Mouse (Mus musculus) bone marrow macrophage, adult 2 months (primary cell): ENCODE results near the gene Cptp. TPM values are rescaled to one million over a fixed set of nuclear protein-coding genes. Genes with fewer than 3 reads are reported as not detected.
A peak's percentile ranks its signal among the peaks of the same experiment; 100 is the strongest.

Experiments used
- H3K27ac ChIP-seq: 2 replicates; pipeline ENCODE4 v1.5.1; 2012; ENCODE audit warnings: low read depth, low read length; ENCODE audit not compliant: insufficient read depth
- H3K4me1 ChIP-seq: 2 replicates; pipeline ENCODE4 v1.6.1; 2012; ENCODE audit warnings: low read length; ENCODE audit not compliant: control insufficient read depth, insufficient read depth
- H3K4me3 ChIP-seq: 2 replicates; pipeline ENCODE4 v1.5.1; 2012; ENCODE audit warnings: mild to moderate bottlenecking, low read length, moderate library complexity; ENCODE audit not compliant: insufficient read depth
- CTCF ChIP-seq: IDR thresholded peaks from 2 replicates; pipeline ENCODE4 v1.5.1; 2012; ENCODE audit warnings: low read depth, mild to moderate bottlenecking, low read length, moderate library complexity
- POLR2A ChIP-seq: IDR thresholded peaks from 2 replicates; pipeline ENCODE4 v1.6.1; 2012; ENCODE audit warnings: mild to moderate bottlenecking, low read depth, low read length, borderline replicate concordance
- polyA plus RNA-seq: library from polyadenylated mRNA; stranded (reverse); fragments of >200 nt; gene quantifications from 2 replicates; pipeline ENCODE4 v1.2.4, GENCODE M21; 2012; ENCODE audit not compliant: missing spikeins, insufficient read depth, insufficient read length

The Cptp gene
- polyA plus RNA-seq, 1 experiment: 13.9 TPM

DNA sequence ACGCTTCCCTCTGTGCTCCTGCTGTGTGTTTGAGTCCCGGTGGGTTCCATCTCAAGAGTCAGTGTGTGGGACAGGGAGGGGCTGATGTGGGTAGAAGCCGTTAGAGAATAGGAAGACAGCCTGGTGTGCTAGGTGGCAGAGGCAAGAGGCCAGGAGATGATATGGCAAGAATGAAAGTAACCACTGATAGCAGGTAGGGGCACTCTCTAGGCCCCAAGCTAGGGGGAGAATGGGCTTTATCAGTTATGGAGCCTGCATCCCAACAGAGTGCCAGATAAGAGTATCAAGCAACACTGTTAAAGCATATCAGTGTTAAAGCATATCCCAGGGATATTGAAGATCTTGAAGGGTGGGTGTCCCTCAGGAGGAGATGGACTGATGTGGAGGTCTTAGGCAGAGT is 12.4 kb downstream of the Cptp start:
- TF ChIP-seq CTCF (no peak), POLR2A (no peak)
- no peak overlapping the region for H3K4me3 ChIP-seq
- no peak overlapping the region for H3K27ac ChIP-seq
- H3K4me1 ChIP-seq: peaks cover 14% of the 10 kb centered on the region

DNA sequence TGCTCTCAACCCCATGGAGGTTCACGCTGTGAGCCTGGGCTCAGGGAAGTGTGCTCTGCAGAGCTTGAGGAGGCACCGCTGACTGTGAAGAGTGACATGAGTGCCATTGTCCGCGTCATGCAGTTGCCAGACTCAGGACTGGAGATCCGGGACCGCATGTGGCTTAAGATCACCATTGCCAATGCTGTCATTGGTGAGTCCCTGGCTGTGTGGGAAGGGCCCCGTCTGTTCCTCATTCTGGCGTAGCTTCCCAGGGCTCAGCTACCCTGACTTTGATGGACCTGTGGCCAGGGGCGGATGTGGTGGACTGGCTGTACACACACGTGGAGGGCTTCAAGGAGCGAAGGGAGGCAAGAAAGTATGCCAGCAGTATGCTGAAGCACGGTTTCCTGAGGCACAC is 13.2 kb downstream of the Cptp start:
- Histone ChIP-seq H3K27ac (no peak overlapping the region), H3K4me1 (peaks cover 21% of the 10 kb centered on the region), H3K4me3 (no peak overlapping the region)
- no peak for TF ChIP-seq POLR2A
- no peak for TF ChIP-seq CTCF

DNA sequence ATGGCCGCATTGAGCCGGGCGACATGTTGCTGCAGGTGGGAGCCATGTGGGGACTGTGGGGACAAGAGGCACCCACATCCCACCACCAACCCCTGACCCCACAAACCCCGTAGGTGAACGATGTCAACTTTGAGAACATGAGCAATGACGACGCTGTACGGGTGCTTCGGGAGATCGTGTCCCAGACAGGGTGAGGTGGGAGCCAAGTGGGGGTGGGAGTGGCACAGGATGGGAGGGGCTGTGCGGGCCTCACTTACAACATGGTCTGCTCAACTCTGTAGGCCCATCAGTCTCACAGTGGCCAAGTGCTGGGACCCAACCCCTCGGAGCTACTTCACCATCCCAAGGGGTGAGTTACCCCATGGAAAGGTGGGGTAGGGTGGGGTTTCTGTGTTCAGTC is 14.2 kb downstream of the Cptp start:
- peaks cover 25% of the 10 kb centered on the region for H3K4me1 ChIP-seq
- H3K27ac ChIP-seq: no peak overlapping the region
- no peak overlapping the region for H3K4me3 ChIP-seq
- TF ChIP-seq CTCF (no peak), POLR2A (no peak)

DNA sequence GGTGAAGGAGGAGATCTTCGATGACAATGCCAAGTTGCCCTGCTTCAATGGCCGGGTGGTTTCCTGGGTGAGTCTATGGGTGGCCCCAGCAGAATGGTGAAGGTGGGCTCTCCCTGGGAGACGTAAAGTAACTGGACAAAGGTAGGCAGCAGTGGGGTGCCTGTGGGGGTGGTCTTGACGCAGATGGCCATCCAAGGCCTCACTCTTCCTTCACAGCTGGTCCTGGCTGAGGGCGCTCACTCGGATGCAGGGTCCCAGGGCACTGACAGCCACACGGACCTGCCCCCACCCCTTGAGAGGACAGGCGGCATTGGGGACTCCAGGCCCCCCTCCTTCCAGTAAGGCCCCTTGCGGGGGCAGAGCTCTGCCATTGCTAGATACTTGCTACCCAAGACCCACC is 15.8 kb downstream of the Cptp start:
- Histone ChIP-seq H3K4me1 (peaks cover 38% of the 10 kb centered on the region), H3K27ac (no peak overlapping the region), H3K4me3 (no peak overlapping the region)
- TF ChIP-seq POLR2A (no peak), CTCF (no peak)

- H3K4me3 ChIP-seq: no peak overlapping the region
- no peak overlapping the region for H3K27ac ChIP-seq
- peaks cover 39% of the 10 kb centered on the region for H3K4me1 ChIP-seq
- no peak for TF ChIP-seq CTCF
- no peak for TF ChIP-seq POLR2A
These were observed 17.3 kb downstream of the Cptp start for GRCm38 (mm10) chr4:155851951-155852411.

DNA sequence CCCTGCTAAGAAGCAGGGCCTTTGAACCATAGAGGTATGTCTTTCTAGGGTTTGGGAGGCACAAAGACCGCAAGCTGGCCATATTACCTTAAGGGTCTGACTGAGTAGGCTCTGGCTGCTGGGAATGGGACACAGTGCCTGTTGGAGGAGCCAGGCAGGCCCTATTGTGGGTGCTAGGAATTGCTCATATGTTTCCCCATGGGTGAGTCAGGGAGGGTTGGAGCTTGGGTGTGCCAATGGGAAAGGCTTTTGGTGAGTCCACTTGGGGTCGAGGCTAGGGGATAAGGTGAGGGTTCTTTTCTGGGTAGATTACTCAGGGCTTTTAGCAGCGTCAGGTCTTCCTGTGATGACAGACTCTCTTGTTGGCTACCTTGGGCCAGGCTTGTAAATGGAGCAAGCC is 17.9 kb downstream of the Cptp start:
- H3K4me3 ChIP-seq: no peak overlapping the region
- H3K27ac ChIP-seq: no peak overlapping the region
- TF ChIP-seq POLR2A (no peak), CTCF (no peak)
- H3K4me1 ChIP-seq: peaks cover 43% of the 10 kb centered on the region

GRCm38 (mm10) chr4:155849792-155850451 is 19.3 kb downstream of the Cptp start:
- H3K4me1 ChIP-seq: peaks cover 43% of the 10 kb centered on the region
- H3K27ac ChIP-seq: no peak overlapping the region
- TF ChIP-seq POLR2A: no peak
- no peak for TF ChIP-seq CTCF
- H3K4me3 ChIP-seq: no peak overlapping the region

- TF ChIP-seq POLR2A (no peak), CTCF (no peak)
- no peak overlapping the region for H3K4me3 ChIP-seq
- H3K4me1 ChIP-seq: peaks cover 43% of the 10 kb centered on the region
These were observed 19.8 kb downstream of the Cptp start for GRCm38 (mm10) chr4:155849391-155849790.

DNA sequence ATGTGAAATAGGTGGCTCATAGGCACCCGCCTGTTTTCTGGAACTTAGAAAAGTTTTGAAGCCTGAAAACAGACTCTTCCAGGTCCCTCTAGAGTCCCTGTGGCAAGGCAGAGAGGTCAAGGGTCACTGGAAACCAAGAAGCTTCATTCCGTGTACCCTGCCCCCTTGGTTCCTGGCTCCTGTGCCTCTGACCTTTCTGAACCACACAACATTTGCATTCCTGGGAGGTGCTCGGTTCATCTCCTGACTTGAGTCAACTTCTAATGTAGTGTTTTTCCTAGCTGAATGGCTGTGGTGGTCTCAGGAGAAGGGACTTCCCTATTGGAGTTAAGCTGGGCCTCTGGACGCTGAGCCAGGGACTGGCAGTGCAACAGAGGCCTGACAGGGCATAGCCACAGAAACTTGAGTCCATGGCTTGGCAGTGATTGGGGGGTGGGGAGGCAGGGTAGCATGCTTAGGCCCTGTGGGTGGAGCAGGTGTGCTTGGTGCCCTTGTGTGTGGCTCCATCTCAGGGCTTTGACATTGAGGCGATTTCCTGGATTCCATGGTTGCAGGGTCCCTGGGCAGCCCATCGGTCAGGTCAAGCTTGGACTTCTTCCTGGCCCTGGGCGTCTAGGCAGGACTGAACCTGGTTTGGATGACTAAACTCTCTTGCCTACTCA is 20.7 kb downstream of the Cptp start:
- H3K4me3 ChIP-seq: peak overlapping the region; percentile 99
- H3K27ac ChIP-seq: no peak overlapping the region
- TF ChIP-seq POLR2A (no peak), CTCF (no peak)
- H3K4me1 ChIP-seq: peaks cover 43% of the 10 kb centered on the region

More at GRCm38 (mm10) chr4:155849391-155849790, 19.8 kb downstream of the Cptp start:
- H3K27ac ChIP-seq: no peak overlapping the region

DNA sequence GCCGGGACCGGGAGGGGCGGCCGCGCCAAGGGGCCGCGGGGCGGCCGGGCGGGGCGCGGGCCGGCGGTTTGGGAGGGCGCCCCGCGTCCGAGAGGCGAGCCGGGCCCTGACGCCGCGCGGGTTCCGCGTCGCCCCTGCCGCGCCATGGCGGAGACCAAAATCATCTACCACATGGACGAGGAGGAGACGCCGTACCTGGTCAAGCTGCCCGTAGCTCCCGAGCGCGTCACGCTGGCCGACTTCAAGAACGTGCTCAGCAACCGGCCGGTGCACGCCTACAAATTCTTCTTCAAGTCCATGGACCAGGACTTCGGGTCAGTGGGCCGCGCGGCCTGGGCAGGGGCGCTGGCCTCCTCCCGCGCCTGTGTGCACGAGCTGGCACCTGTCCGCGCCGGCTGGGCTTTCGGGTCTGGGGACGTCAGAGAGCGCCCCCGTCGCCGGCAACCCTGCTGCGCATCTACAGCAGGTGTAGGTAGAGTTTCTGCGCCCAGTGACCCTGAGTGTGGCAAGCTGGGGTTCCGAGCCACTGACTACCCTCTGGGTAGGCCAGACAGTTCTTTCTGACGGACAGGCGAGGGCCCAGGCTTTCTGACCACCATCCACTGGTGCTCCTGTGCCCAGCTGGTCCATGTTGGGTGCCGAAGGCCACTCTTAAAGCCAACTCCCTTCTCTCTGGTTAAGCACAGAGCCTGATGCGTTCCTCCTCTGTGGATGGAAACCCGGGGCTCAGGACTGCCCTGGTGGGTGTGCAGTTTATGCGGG is 21.5 kb downstream of the Cptp start:
- TF ChIP-seq CTCF (no peak), POLR2A (no peak)
- Histone ChIP-seq H3K4me3 (peak overlapping the region; percentile 99), H3K27ac (no peak overlapping the region), H3K4me1 (peaks cover 38% of the 10 kb centered on the region)
